Mouse (Mus musculus): ENCODE data around the gene Ptprq.

Gene Ptprq

GRCm38 (mm10) chr10:107628104-107628503 is 91.7 kb downstream of the Ptprq start:
- DNase-seq (ENCODE audit: low spot score), result peak; percentile 9

- no peak for DNase-seq (ENCODE audit: low spot score)
Observed at GRCm38 (mm10) chr10:107626648-107627047, 93.2 kb downstream of the Ptprq start.

- DNase-seq (ENCODE audit: low spot score), result no peak
Observed at GRCm38 (mm10) chr10:107624211-107624610, 95.6 kb downstream of the Ptprq start.

GRCm38 (mm10) chr10:107615460-107615859 is 104.4 kb downstream of the Ptprq start:
- peak; percentile 12 for DNase-seq (ENCODE audit: low spot score)

- DNase-seq (ENCODE audit: low spot score), result no peak
Observed at GRCm38 (mm10) chr10:107601371-107601770, 118.5 kb downstream of the Ptprq start.

- no peak for DNase-seq (ENCODE audit: low spot score)
Observed at GRCm38 (mm10) chr10:107583360-107583759, 136.5 kb downstream of the Ptprq start.

GRCm38 (mm10) chr10:107569044-107569443 is 150.8 kb downstream of the Ptprq start:
- no peak for DNase-seq (ENCODE audit: low spot score)

- DNase-seq (ENCODE audit: low spot score), result no peak
Observed at GRCm38 (mm10) chr10:107568261-107568660, 151.6 kb downstream of the Ptprq start.

GRCm38 (mm10) chr10:107562875-107563274 is 157.0 kb downstream of the Ptprq start:
- DNase-seq (ENCODE audit: low spot score), result peak; percentile 68

GRCm38 (mm10) chr10:107560881-107561280 is 159.0 kb downstream of the Ptprq start:
- DNase-seq (ENCODE audit: low spot score), result no peak

- DNase-seq (ENCODE audit: low spot score), result peak; percentile 18
Observed at GRCm38 (mm10) chr10:107543026-107543425, 176.8 kb downstream of the Ptprq start.

GRCm38 (mm10) chr10:107528758-107529157 is 191.1 kb downstream of the Ptprq start:
- DNase-seq (ENCODE audit: low spot score), result no peak

GRCm38 (mm10) chr10:107519216-107519615 is 200.6 kb downstream of the Ptprq start:
- no peak for DNase-seq (ENCODE audit: low spot score)

- no peak for DNase-seq (ENCODE audit: low spot score)
Observed at GRCm38 (mm10) chr10:107516641-107517040, 203.2 kb downstream of the Ptprq start.

GRCm38 (mm10) chr10:107514735-107515134 is 205.1 kb downstream of the Ptprq start:
- no peak for DNase-seq (ENCODE audit: low spot score)

- DNase-seq (ENCODE audit: low spot score), result no peak
Observed at GRCm38 (mm10) chr10:107506397-107506796, 213.5 kb downstream of the Ptprq start.

GRCm38 (mm10) chr10:107503430-107503829 is 216.4 kb downstream of the Ptprq start:
- DNase-seq (ENCODE audit: low spot score), result no peak

- DNase-seq (ENCODE audit: low spot score), result no peak
Observed at GRCm38 (mm10) chr10:107502193-107502592, 217.7 kb downstream of the Ptprq start.

- DNase-seq (ENCODE audit: low spot score), result no peak
Observed at GRCm38 (mm10) chr10:107499656-107500055, 220.2 kb downstream of the Ptprq start.

- DNase-seq (ENCODE audit: low spot score), result no peak
Observed at GRCm38 (mm10) chr10:107496402-107496801, 223.4 kb downstream of the Ptprq start.

GRCm38 (mm10) chr10:107494568-107494967 is 225.3 kb downstream of the Ptprq start, which contains the start of gene Myf6:
Gene Myf6, minus strand, starts transcription at chr10:107494737.
- DNase-seq (ENCODE audit: low spot score), result no peak

- DNase-seq (ENCODE audit: low spot score), result no peak
Observed at GRCm38 (mm10) chr10:107493580-107494474, 226.0 kb downstream of the Ptprq start.

GRCm38 (mm10) chr10:107492867-107493579 is 226.8 kb downstream of the Ptprq start:
- DNase-seq (ENCODE audit: low spot score), result no peak
